Comparison of ENCODE assay signal across 9 mouse cellular contexts in the genomic region with DNA sequence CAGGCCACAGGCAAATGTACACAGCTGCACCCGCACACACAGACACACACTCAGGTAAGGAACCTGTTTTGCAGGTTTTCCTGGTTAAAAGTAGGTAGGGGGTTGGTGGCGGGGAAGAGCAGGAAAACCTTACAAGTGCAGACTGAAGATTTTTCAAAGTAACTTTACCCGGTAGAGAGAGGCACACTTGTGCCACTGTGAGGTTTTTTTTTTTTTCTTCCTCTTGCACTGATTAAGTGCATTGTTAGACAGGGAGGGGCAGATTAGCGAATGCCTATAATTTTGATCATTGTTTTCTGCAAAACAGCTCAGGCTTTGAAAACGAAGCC.
A peak's percentile ranks its signal among the peaks of the same experiment; 100 is the strongest.
DNase-seq lines count a peak whose midpoint lies in the region; ATAC-seq lines count a peak whose summit lies in the region.
"Had no signal": no experiment of that assay in that cellular context is flagged by ENCODE, and none has a peak within 500 bp of the region (broad histone marks: within the 10 kb centered on the region; RNA-seq: fewer than 3 reads in every experiment).

No protein-coding gene starts in this region.

- no peaks in the 10 kb centered on the region for H3K9me3 ChIP-seq in embryonic facial prominence, embryonic 13.5 days

- H3K4me1 ChIP-seq in embryonic facial prominence, embryonic 13.5 days, result peaks cover 30% of the 10 kb centered on the region
- H3K4me1 ChIP-seq: megakaryocyte, embryonic 14.5 days had no signal

- H3K27ac ChIP-seq in embryonic facial prominence, embryonic 13.5 days, result peak overlapping the region; percentile 80; the same call in 1 of the 2 replicates

- peak overlapping the region; percentile 30 for H3K4me3 ChIP-seq in embryonic facial prominence, embryonic 13.5 days
- H3K4me3 ChIP-seq: megakaryocyte, embryonic 14.5 days had no signal

- peak; percentile 81 for ATAC-seq in embryonic facial prominence, embryonic 13.5 days (ENCODE audit: insufficient number of reproducible peaks, insufficient read depth, low FRiP score, low TSS enrichment, low read depth)

- 5% methylated on average over 5 of the region's 5 CpGs for WGBS in embryonic facial prominence, embryonic 13.5 days

- DNase-seq in Muller cell, postnatal 12 days (ENCODE audit: inconsistent ontology term), result peak; percentile 16
- peak; percentile 40 for DNase-seq in kidney, adult 9 months
- peak; percentile 75 for DNase-seq in lung, postnatal 25 days (ENCODE audit: low spot score)
- DNase-seq in thymus, adult 18-20 months, result no peak
- DNase-seq in adrenal gland, postnatal 36 days, result no peak
- DNase-seq in gastrocnemius, postnatal 4 days (ENCODE audit: low spot score in 2 of 2), result no peak
- no peak for DNase-seq in cerebellum, postnatal 36 days

- H3K27me3 ChIP-seq in embryonic facial prominence, embryonic 13.5 days, result no peaks in the 10 kb centered on the region

- H3K4me2 ChIP-seq in embryonic facial prominence, embryonic 13.5 days, result peak overlapping the region; percentile 57

- H3K36me3 ChIP-seq in embryonic facial prominence, embryonic 13.5 days, result no peaks in the 10 kb centered on the region

- H3K9ac ChIP-seq in embryonic facial prominence, embryonic 13.5 days, result peak overlapping the region; percentile 27; the same call in 1 of the 2 replicates

Comparison
In these comparisons a context has a peak if more than half of its experiments do, and no peak if none do; other contexts are left out.
1. DNase-seq: peak in Muller cell, postnatal 12 days (single experiment), kidney, adult 9 months (single experiment) and lung, postnatal 25 days (single experiment); none in thymus, adult 18-20 months (0 of 2), adrenal gland, postnatal 36 days (0 of 2), gastrocnemius, postnatal 4 days (0 of 2) and cerebellum, postnatal 36 days (0 of 2).